Mouse (Mus musculus): ENCODE measurements at regions not wholly inside any gene's neighbourhood (a gene's known extent, or its start where the extent isn't known, plus 50 kb on each side); places are given as distances from the start of the nearest gene placed in this dataset.
A peak's percentile ranks its signal among the peaks of the same experiment; 100 is the strongest.

- no peaks in the 10 kb centered on the region; the same call in 1 of the 2 replicates for H3K4me1 ChIP-seq (ENCODE audit: control insufficient read depth, insufficient read depth)
- 2% methylated on average over 27 of the region's 27 CpGs for WGBS
- peak overlapping the region; percentile 56 for H3K27ac ChIP-seq (ENCODE audit: low read depth)
These were observed 139.5 kb upstream of the Zfp217 start for GRCm38 (mm10) chr2:170287301-170287885.

GRCm38 (mm10) chr2:170286773-170287172, 138.9 kb upstream of the Zfp217 start:
- no peaks in the 10 kb centered on the region for H3K9me3 ChIP-seq (replicated peaks; ENCODE audit: control insufficient read depth, low read length)
- H3K4me3 ChIP-seq (ENCODE audit: low read depth, low read length) = peak overlapping the region; percentile 57
- TF ChIP-seq CTCF (IDR thresholded peaks at IDR 0.05; ENCODE audit: low read depth) (no peak), EP300 (IDR thresholded peaks at IDR 0.05; ENCODE audit: low read depth) (no peak)
- ATAC-seq (ENCODE audit: insufficient read depth, low read depth) (no peak), DNase-seq (ENCODE audit: low spot score) (no peak)
- peak overlapping the region; percentile 56 for H3K27ac ChIP-seq (ENCODE audit: low read depth)
- H3K4me2 ChIP-seq (ENCODE audit: low read depth, low read length) = peak overlapping the region; percentile 97
- H3K36me3 ChIP-seq (replicated peaks; ENCODE audit: control insufficient read depth, insufficient read depth, low read length) = no peaks in the 10 kb centered on the region
- no peaks in the 10 kb centered on the region; the same call in 1 of the 2 replicates for H3K4me1 ChIP-seq (ENCODE audit: control insufficient read depth, insufficient read depth)
- H3K9ac ChIP-seq (replicated peaks; ENCODE audit: low read depth, low read length) = peak overlapping the region; percentile 53; the same call in 1 of the 2 replicates
- 12% methylated on average over 8 of the region's 8 CpGs for WGBS
- no peaks in the 10 kb centered on the region for H3K27me3 ChIP-seq (ENCODE audit: control insufficient read depth, insufficient read depth, low read length)

More at GRCm38 (mm10) chr2:170287301-170287885, 139.5 kb upstream of the Zfp217 start:
- Histone ChIP-seq H3K4me3 (ENCODE audit: low read depth, low read length) (peak overlapping the region; percentile 57), H3K4me2 (ENCODE audit: low read depth, low read length) (peak overlapping the region; percentile 97), H3K27me3 (ENCODE audit: control insufficient read depth, insufficient read depth, low read length) (no peaks in the 10 kb centered on the region), H3K36me3 (replicated peaks; ENCODE audit: control insufficient read depth, insufficient read depth, low read length) (no peaks in the 10 kb centered on the region), H3K9me3 (replicated peaks; ENCODE audit: control insufficient read depth, low read length) (no peaks in the 10 kb centered on the region), H3K9ac (replicated peaks; ENCODE audit: low read depth, low read length) (peak overlapping the region; percentile 53)
- DNase-seq (ENCODE audit: low spot score) = no peak
- ATAC-seq (ENCODE audit: insufficient read depth, low read depth) = no peak; the same call in 1 of the 2 replicates
- TF ChIP-seq EP300 (IDR thresholded peaks at IDR 0.05; ENCODE audit: low read depth) = no peak
- TF ChIP-seq CTCF (IDR thresholded peaks at IDR 0.05; ENCODE audit: low read depth) = no peak

GRCm38 (mm10) chr2:170282463-170282862, 134.6 kb upstream of the Zfp217 start:
- Histone ChIP-seq H3K4me2 (ENCODE audit: low read depth, low read length) (no peak overlapping the region), H3K36me3 (replicated peaks; ENCODE audit: control insufficient read depth, insufficient read depth, low read length) (no peaks in the 10 kb centered on the region), H3K9me3 (replicated peaks; ENCODE audit: control insufficient read depth, low read length) (no peaks in the 10 kb centered on the region), H3K4me3 (ENCODE audit: low read depth, low read length) (no peak overlapping the region), H3K27me3 (ENCODE audit: control insufficient read depth, insufficient read depth, low read length) (no peaks in the 10 kb centered on the region), H3K9ac (replicated peaks; ENCODE audit: low read depth, low read length) (no peak overlapping the region), H3K27ac (ENCODE audit: low read depth) (no peak overlapping the region), H3K4me1 (ENCODE audit: control insufficient read depth, insufficient read depth) (0 out of 2 replicates have a peak, but pooled peaks cover 6% of the 10 kb centered on the region)
- ATAC-seq (ENCODE audit: insufficient read depth, low read depth) = no peak
- WGBS = 69% methylated on average over 6 of the region's 6 CpGs
- DNase-seq (ENCODE audit: low spot score) = no peak
- TF ChIP-seq CTCF (IDR thresholded peaks at IDR 0.05; ENCODE audit: low read depth) (no peak), EP300 (IDR thresholded peaks at IDR 0.05; ENCODE audit: low read depth) (no peak)

- no peak overlapping the region for H3K4me2 ChIP-seq (ENCODE audit: low read depth, low read length)
- ATAC-seq (ENCODE audit: insufficient read depth, low read depth) = no peak
- H3K9me3 ChIP-seq (replicated peaks; ENCODE audit: control insufficient read depth, low read length) = no peaks in the 10 kb centered on the region
- WGBS = 79% methylated on average over 6 of the region's 6 CpGs
- no peak overlapping the region for H3K9ac ChIP-seq (replicated peaks; ENCODE audit: low read depth, low read length)
- TF ChIP-seq EP300 (IDR thresholded peaks at IDR 0.05; ENCODE audit: low read depth) (no peak), CTCF (IDR thresholded peaks at IDR 0.05; ENCODE audit: low read depth) (no peak)
- 0 out of 2 replicates have a peak, but pooled peaks cover 6% of the 10 kb centered on the region for H3K4me1 ChIP-seq (ENCODE audit: control insufficient read depth, insufficient read depth)
- H3K36me3 ChIP-seq (replicated peaks; ENCODE audit: control insufficient read depth, insufficient read depth, low read length) = no peaks in the 10 kb centered on the region
- no peak overlapping the region for H3K27ac ChIP-seq (ENCODE audit: low read depth)
- DNase-seq (ENCODE audit: low spot score) = no peak
- H3K27me3 ChIP-seq (ENCODE audit: control insufficient read depth, insufficient read depth, low read length) = no peaks in the 10 kb centered on the region
- no peak overlapping the region for H3K4me3 ChIP-seq (ENCODE audit: low read depth, low read length)
These were observed 133.6 kb upstream of the Zfp217 start for GRCm38 (mm10) chr2:170281311-170282008.

- Histone ChIP-seq H3K9ac (replicated peaks; ENCODE audit: low read depth, low read length) (no peak overlapping the region), H3K27me3 (ENCODE audit: control insufficient read depth, insufficient read depth, low read length) (no peaks in the 10 kb centered on the region), H3K4me1 (ENCODE audit: control insufficient read depth, insufficient read depth) (0 out of 2 replicates have a peak, but pooled peaks cover 6% of the 10 kb centered on the region), H3K9me3 (replicated peaks; ENCODE audit: control insufficient read depth, low read length) (no peaks in the 10 kb centered on the region), H3K36me3 (replicated peaks; ENCODE audit: control insufficient read depth, insufficient read depth, low read length) (no peaks in the 10 kb centered on the region), H3K27ac (ENCODE audit: low read depth) (no peak overlapping the region), H3K4me3 (ENCODE audit: low read depth, low read length) (no peak overlapping the region), H3K4me2 (ENCODE audit: low read depth, low read length) (no peak overlapping the region)
- TF ChIP-seq EP300 (IDR thresholded peaks at IDR 0.05; ENCODE audit: low read depth) = no peak
- peak; percentile 23; the same call in 1 of the 2 replicates for TF ChIP-seq CTCF (IDR thresholded peaks at IDR 0.05; ENCODE audit: low read depth)
- 79% methylated on average over 6 of the region's 6 CpGs for WGBS
- no peak for DNase-seq (ENCODE audit: low spot score)
- ATAC-seq (ENCODE audit: insufficient read depth, low read depth) = no peak
These were observed 132.8 kb upstream of the Zfp217 start for GRCm38 (mm10) chr2:170280733-170281132.

All from heart, postnatal 0 days (tissue).